Mouse (Mus musculus) CH12.LX (cell line): Measurements from ENCODE around the gene Nat8f6. TPM values are rescaled to one million over a fixed set of nuclear protein-coding genes. Genes with fewer than 3 reads are reported as not detected.
"Not testable (repeated sequence)": the region's sequence is repeated elsewhere in the genome, so short reads cannot be mapped to it uniquely, and the experiment has no call there.

Source experiments
- DNase-seq: peaks from one replicate; pipeline ENCODE4 v3.0.0-alpha.2; 2013; ENCODE audit errors: extremely low read depth
- H3K27ac ChIP-seq: 2 replicates; pipeline ENCODE4 v1.5.1; 2012; ENCODE audit warnings: low read depth, mild to moderate bottlenecking, control low read depth, moderate library complexity; ENCODE audit not compliant: insufficient read depth
- H3K27me3 ChIP-seq: replicated peaks from 2 replicates; pipeline ENCODE3; 2012; ENCODE audit warnings: inconsistent platforms
- H3K36me3 ChIP-seq, 2 experiments: replicated peaks in 1 of 2; 2 replicates each; pipeline versions ENCODE3 to v1.6.1; 2012; ENCODE audit warnings: inconsistent platforms in 1 of 2, low read length in 1 of 2, mild to moderate bottlenecking in 1 of 2, mixed read lengths in 1 of 2, moderate library complexity in 1 of 2; ENCODE audit not compliant: control insufficient read depth in 1 of 2, insufficient read depth in 1 of 2
- H3K4me1 ChIP-seq, 2 experiments: 2 replicates each; pipeline ENCODE4 v1.6.1; 2012; ENCODE audit warnings: inconsistent platforms in 1 of 2, moderate library complexity in 1 of 2; ENCODE audit not compliant: insufficient read depth in 2 of 2, control insufficient read depth in 1 of 2
- H3K4me2 ChIP-seq: 2 replicates; pipeline ENCODE4 v1.6.1; 2012; ENCODE audit warnings: low read depth, mild to moderate bottlenecking, control low read depth; ENCODE audit not compliant: poor library complexity, insufficient read depth, severe bottlenecking
- H3K4me3 ChIP-seq, 3 experiments: fragments of 150-350 bp in 1 of 3; sonication (generic) in 1 of 3; replicated peaks in 1 of 3; 2 replicates each; pipeline versions ENCODE3 to v1.5.1; 2011 to 2012; ENCODE audit warnings: low read depth in 2 of 3, low read length in 2 of 3, mild to moderate bottlenecking in 2 of 3, moderate library complexity in 2 of 3, control low read depth in 1 of 3, improper control_type of control experiment in 1 of 3, inconsistent platforms in 1 of 3, mixed read lengths in 1 of 3; ENCODE audit not compliant: poor library complexity in 1 of 3
- H3K79me2 ChIP-seq: replicated peaks from 2 replicates; pipeline ENCODE4 v1.6.1; 2012; ENCODE audit warnings: mild to moderate bottlenecking, moderate library complexity; ENCODE audit not compliant: control insufficient read depth, poor library complexity, insufficient read depth, severe bottlenecking; ENCODE audit errors: extremely low read depth
- H3K9ac ChIP-seq: 2 replicates; pipeline ENCODE4 v1.6.1; 2012; ENCODE audit warnings: low read depth, mild to moderate bottlenecking, control low read depth, moderate library complexity; ENCODE audit not compliant: insufficient read depth
- H3K9me3 ChIP-seq: replicated peaks from 2 replicates; pipeline ENCODE3; 2012; ENCODE audit warnings: low read length, inconsistent platforms, mixed read lengths
- BHLHE40 ChIP-seq: IDR thresholded peaks from 2 replicates; pipeline ENCODE4 v1.6.1; 2011; ENCODE audit warnings: mild to moderate bottlenecking, low read depth, low read length, improper control_type of control experiment
- CHD1 ChIP-seq: IDR thresholded peaks from 2 replicates; pipeline ENCODE4 v1.6.1; 2012; ENCODE audit warnings: low read depth, low read length, improper control_type of control experiment, inconsistent platforms
- CHD2 ChIP-seq: IDR thresholded peaks from 2 replicates; pipeline ENCODE4 v1.6.1; 2011; ENCODE audit warnings: low read length, improper control_type of control experiment
- CTCF ChIP-seq, 2 experiments: IDR thresholded peaks in 1 of 2; conservative IDR thresholded peaks in 1 of 2; 2 replicates each; pipeline ENCODE4 v1.5.1; 2011 to 2012; ENCODE audit warnings: low read depth in 2 of 2, low read length in 2 of 2, improper control_type of control experiment in 1 of 2, inconsistent platforms in 1 of 2, mild to moderate bottlenecking in 1 of 2, moderate library complexity in 1 of 2
- E2F4 ChIP-seq: IDR thresholded peaks from 2 replicates; pipeline ENCODE4 v1.6.1; 2011; ENCODE audit warnings: low read depth, low read length, improper control_type of control experiment; ENCODE audit not compliant: insufficient replicate concordance
- HCFC1 ChIP-seq: IDR thresholded peaks from 2 replicates; pipeline ENCODE4 v1.6.1; 2012; ENCODE audit warnings: low read depth, mild to moderate bottlenecking, inconsistent platforms, low read length, improper control_type of control experiment
- IRF4 ChIP-seq: IDR thresholded peaks from 2 replicates; pipeline ENCODE4 v1.6.1; 2014; ENCODE audit warnings: low read depth, mild to moderate bottlenecking, inconsistent platforms, low read length, improper control_type of control experiment
- JUN ChIP-seq: IDR thresholded peaks from 2 replicates; pipeline ENCODE4 v1.6.1; 2011; ENCODE audit warnings: low read depth, mild to moderate bottlenecking, low read length, improper control_type of control experiment, moderate library complexity; ENCODE audit not compliant: insufficient read depth
- JUND ChIP-seq: conservative IDR thresholded peaks from 2 replicates; pipeline ENCODE4 v1.6.1; 2011; ENCODE audit warnings: low read depth, low read length, improper control_type of control experiment
- KAT2A ChIP-seq: IDR thresholded peaks from 2 replicates; pipeline ENCODE4 v1.6.1; 2012; ENCODE audit warnings: low read length, improper control_type of control experiment, inconsistent platforms; ENCODE audit not compliant: insufficient replicate concordance
- MAFK ChIP-seq: IDR thresholded peaks from 2 replicates; pipeline ENCODE4 v1.6.1; 2011; ENCODE audit warnings: low read length, improper control_type of control experiment; ENCODE audit not compliant: insufficient replicate concordance
- MAX ChIP-seq: IDR thresholded peaks from 2 replicates; pipeline ENCODE4 v1.6.1; 2011; ENCODE audit warnings: low read length, improper control_type of control experiment
- MAZ ChIP-seq: IDR thresholded peaks from 2 replicates; pipeline ENCODE4 v1.6.1; 2012; ENCODE audit warnings: low read depth, mild to moderate bottlenecking, inconsistent platforms, low read length, improper control_type of control experiment, moderate library complexity
- MXI1 ChIP-seq: IDR thresholded peaks from 2 replicates; pipeline ENCODE4 v1.6.1; 2011; ENCODE audit warnings: mild to moderate bottlenecking, low read depth, low read length, improper control_type of control experiment
- NELFE ChIP-seq: IDR thresholded peaks from 2 replicates; pipeline ENCODE4 v1.6.1; 2011; ENCODE audit warnings: low read depth, low read length, improper control_type of control experiment
- POLR2A ChIP-seq: IDR thresholded peaks from 2 replicates; pipeline ENCODE4 v1.6.1; 2011; ENCODE audit warnings: low read depth, mild to moderate bottlenecking, improper control_type of control experiment, low read length
- RAD21 ChIP-seq: IDR thresholded peaks from 2 replicates; pipeline ENCODE4 v1.6.1; 2011; ENCODE audit warnings: low read depth, mild to moderate bottlenecking, low read length, improper control_type of control experiment, moderate library complexity
- SIN3A ChIP-seq: IDR thresholded peaks from 2 replicates; pipeline ENCODE4 v1.6.1; 2012; ENCODE audit warnings: low read length, improper control_type of control experiment, inconsistent platforms
- SMC3 ChIP-seq: IDR thresholded peaks from 2 replicates; pipeline ENCODE4 v1.6.1; 2011; ENCODE audit warnings: low read depth, low read length, improper control_type of control experiment
- TBP ChIP-seq: conservative IDR thresholded peaks from 2 replicates; pipeline ENCODE4 v1.6.1; 2011; ENCODE audit warnings: low read depth, low read length, improper control_type of control experiment
- UBTF ChIP-seq: IDR thresholded peaks from 2 replicates; pipeline ENCODE4 v1.6.1; 2012; ENCODE audit warnings: low read depth, mild to moderate bottlenecking, inconsistent platforms, low read length, improper control_type of control experiment, moderate library complexity
- USF2 ChIP-seq: conservative IDR thresholded peaks from 2 replicates; pipeline ENCODE4 v1.6.1; 2011; ENCODE audit warnings: low read depth, low read length, improper control_type of control experiment
- ZKSCAN1 ChIP-seq: IDR thresholded peaks from 2 replicates; pipeline ENCODE4 v1.6.1; 2012; ENCODE audit warnings: low read depth, inconsistent platforms, low read length, improper control_type of control experiment, borderline replicate concordance
- ZMIZ1 ChIP-seq: IDR thresholded peaks from 2 replicates; pipeline ENCODE4 v1.6.1; 2012; ENCODE audit warnings: low read depth, mild to moderate bottlenecking, inconsistent platforms, low read length, improper control_type of control experiment
- dilution Hi-C: fragments of 300-500 bp; cut with MboI; formaldehyde crosslinking; loops from 2 replicates; pipeline ENCODE4 v1.14.3; 2020; ENCODE audit warnings: low sequenced_read_pairs; ENCODE audit not compliant: extremely low pct_unique_long_range_greater_than_20kb, extremely low pct_ligation_motif_present
- in situ Hi-C: fragments of 300-500 bp; cut with MboI; formaldehyde crosslinking; loops from 3 replicates; pipeline ENCODE4 v1.14.3; 2019; ENCODE audit warnings: low sequenced_read_pairs, low pct_ligation_motif_present, low pct_unique_long_range_greater_than_20kb, mixed read lengths
- polyA plus RNA-seq: library from polyadenylated mRNA; unstranded; fragments of >175 nt; gene quantifications from 2 replicates; pipeline ENCODE4 v1.2.1, GENCODE M21; 2012; ENCODE audit warnings: low read depth; ENCODE audit not compliant: insufficient read length
- total RNA-seq, 2 experiments: library from RNA; depleted of rRNA; stranded (reverse); fragments of 300-350 nt in 1 of 2; fragments of >200 nt in 1 of 2; gene quantifications; 2 replicates each; pipeline ENCODE4 v1.2.3; 2012 to 2014

Nat8f6 gene
- total and polyA plus RNA-seq, 3 experiments = not detected

- in situ Hi-C loops = no loop called here
- dilution Hi-C loops = no loop called here
- H3K79me2 ChIP-seq = no peaks in the 10 kb centered on the region
- no peak overlapping the region for H3K27ac ChIP-seq
- H3K4me2 ChIP-seq = no peak overlapping the region
- DNase-seq = no peak
- no peak overlapping the region for H3K9ac ChIP-seq
- TF ChIP-seq MAX = no peak
- TF ChIP-seq POLR2A = no peak
- no peak for TF ChIP-seq MAFK
- TF ChIP-seq SIN3A = no peak
- no peak for TF ChIP-seq IRF4
- no peak for TF ChIP-seq JUND
- TF ChIP-seq TBP = no peak
- TF ChIP-seq ZKSCAN1 = no peak
- no peak for TF ChIP-seq E2F4
- TF ChIP-seq BHLHE40 = no peak
- TF ChIP-seq NELFE = no peak
- no peak for TF ChIP-seq KAT2A
- no peak for TF ChIP-seq CTCF (conservative IDR thresholded peaks at IDR 0.05 in 1 of 2, IDR thresholded peaks at IDR 0.05 in 1 of 2; ENCODE audit: low read depth in 2 of 2, low read length in 2 of 2)
- no peak for TF ChIP-seq CHD2
- TF ChIP-seq JUN = no peak
- TF ChIP-seq RAD21 = no peak
- TF ChIP-seq MXI1 = no peak
- no peak for TF ChIP-seq USF2
- no peaks in the 10 kb centered on the region for H3K36me3 ChIP-seq
- H3K4me1 ChIP-seq = no peaks in the 10 kb centered on the region
- no peaks in the 10 kb centered on the region for H3K9me3 ChIP-seq
- H3K27me3 ChIP-seq = peaks cover 5% of the 10 kb centered on the region
- H3K4me3 ChIP-seq = no peak overlapping the region
Observed at GRCm38 (mm10) chr6:85839982-85840381, 19.2 kb upstream of the Nat8f6 start.

- in situ Hi-C loops = no loop called here
- TF ChIP-seq IRF4 (no peak), POLR2A (no peak), JUN (no peak), MXI1 (no peak), CHD1 (no peak), MAZ (no peak), UBTF (no peak), HCFC1 (no peak), ZMIZ1 (no peak), SMC3 (no peak)
Observed at GRCm38 (mm10) chr6:85838674-85839073, 17.9 kb upstream of the Nat8f6 start.

GRCm38 (mm10) chr6:85837307-85837706, 16.6 kb upstream of the Nat8f6 start:
- DNase-seq, in situ Hi-C loops: not testable (repeated sequence)
- H3K4me2 ChIP-seq = peak overlapping the region; percentile 50

More at GRCm38 (mm10) chr6:85838674-85839073, 17.9 kb upstream of the Nat8f6 start:
- Histone ChIP-seq H3K4me2 (no peak overlapping the region), H3K27ac (no peak overlapping the region), H3K4me1 (no peaks in the 10 kb centered on the region), H3K9ac (no peak overlapping the region), H3K9me3 (no peaks in the 10 kb centered on the region), H3K79me2 (no peaks in the 10 kb centered on the region), H3K27me3 (peaks cover 15% of the 10 kb centered on the region), H3K36me3 (no peaks in the 10 kb centered on the region), H3K4me3 (no peak overlapping the region)
- DNase-seq = no peak
- dilution Hi-C loops = no loop called here

More at GRCm38 (mm10) chr6:85837307-85837706, 16.6 kb upstream of the Nat8f6 start:
- H3K9ac ChIP-seq, H3K4me3 ChIP-seq, dilution Hi-C loops, H3K36me3 ChIP-seq, H3K79me2 ChIP-seq, H3K9me3 ChIP-seq, H3K27ac ChIP-seq: not testable (repeated sequence)
- peaks cover 27% of the 10 kb centered on the region for H3K27me3 ChIP-seq
- peaks cover 8 to 12% of the 10 kb centered on the region in 2 experiments; a peak in 2 of 4 replicates for H3K4me1 ChIP-seq
